Mouse (Mus musculus) adrenal gland, adult 10 weeks (tissue): Measurements from ENCODE around the gene Zc3h4. TPM values are rescaled to one million over a fixed set of nuclear protein-coding genes. Genes with fewer than 3 reads are reported as not detected.

Source experiments
- polyA plus RNA-seq: library from polyadenylated mRNA; stranded (reverse); fragments of 350-450 nt; fragmentation: Illumina TruSeq; extraction: RNeasy Lipid Tissue Mini Kit (QIAGEN cat#74804); gene quantifications from one replicate; pipeline ENCODE4 v1.2.3, GENCODE M21; 2014; ENCODE audit warnings: low read depth, low replicate concordance

The Zc3h4 gene
- polyA plus RNA-seq: 3.6 TPM

DNA sequence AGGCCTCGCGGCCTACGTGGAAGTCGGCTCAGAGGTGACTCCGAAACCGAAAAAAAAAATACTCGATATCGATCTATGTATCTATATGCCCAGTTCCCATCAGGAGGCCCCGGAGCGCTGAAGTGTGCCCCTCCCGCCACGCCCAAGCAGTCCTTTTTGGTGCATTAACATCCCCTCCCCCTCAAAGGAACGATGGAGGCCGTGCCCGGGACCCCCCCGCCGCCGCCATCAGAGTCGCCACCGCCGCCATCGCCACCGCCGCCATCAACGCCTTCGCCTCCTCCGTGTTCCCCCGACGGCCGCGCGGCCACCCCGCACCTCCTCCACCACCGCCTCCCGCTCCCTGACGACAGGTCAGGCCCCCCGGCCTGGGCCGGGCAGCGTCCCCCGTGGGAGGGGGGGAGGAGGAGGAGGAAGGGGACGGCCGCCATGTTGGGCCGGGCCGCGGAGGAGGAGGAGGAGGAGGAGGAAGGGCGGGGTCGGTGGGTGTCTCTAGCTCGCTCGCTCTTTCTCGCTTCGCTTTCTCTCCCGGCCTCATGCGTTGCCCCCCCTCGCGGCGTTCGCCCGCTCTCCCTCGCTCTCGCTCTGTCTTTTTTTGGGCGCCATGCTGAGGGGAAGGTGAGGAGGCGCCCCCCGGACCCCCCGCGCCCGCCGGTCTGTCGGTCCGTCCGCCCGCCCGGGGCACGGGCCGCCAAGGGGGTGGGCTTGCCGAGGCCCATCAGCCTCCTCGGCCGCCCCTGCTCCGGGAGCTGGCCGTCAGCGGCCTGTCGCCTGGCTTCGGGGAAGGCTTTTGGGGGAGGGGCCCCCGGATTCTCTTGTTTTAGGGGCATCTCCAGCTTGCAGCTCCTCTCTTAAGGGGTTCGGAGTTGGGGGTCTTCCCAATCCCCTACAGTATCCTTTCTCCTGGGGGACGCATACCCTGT, at the start of gene Zc3h4:
Gene Zc3h4 (plus strand): TSS at position 222 of the 923 bp plus-strand sequence.

DNA sequence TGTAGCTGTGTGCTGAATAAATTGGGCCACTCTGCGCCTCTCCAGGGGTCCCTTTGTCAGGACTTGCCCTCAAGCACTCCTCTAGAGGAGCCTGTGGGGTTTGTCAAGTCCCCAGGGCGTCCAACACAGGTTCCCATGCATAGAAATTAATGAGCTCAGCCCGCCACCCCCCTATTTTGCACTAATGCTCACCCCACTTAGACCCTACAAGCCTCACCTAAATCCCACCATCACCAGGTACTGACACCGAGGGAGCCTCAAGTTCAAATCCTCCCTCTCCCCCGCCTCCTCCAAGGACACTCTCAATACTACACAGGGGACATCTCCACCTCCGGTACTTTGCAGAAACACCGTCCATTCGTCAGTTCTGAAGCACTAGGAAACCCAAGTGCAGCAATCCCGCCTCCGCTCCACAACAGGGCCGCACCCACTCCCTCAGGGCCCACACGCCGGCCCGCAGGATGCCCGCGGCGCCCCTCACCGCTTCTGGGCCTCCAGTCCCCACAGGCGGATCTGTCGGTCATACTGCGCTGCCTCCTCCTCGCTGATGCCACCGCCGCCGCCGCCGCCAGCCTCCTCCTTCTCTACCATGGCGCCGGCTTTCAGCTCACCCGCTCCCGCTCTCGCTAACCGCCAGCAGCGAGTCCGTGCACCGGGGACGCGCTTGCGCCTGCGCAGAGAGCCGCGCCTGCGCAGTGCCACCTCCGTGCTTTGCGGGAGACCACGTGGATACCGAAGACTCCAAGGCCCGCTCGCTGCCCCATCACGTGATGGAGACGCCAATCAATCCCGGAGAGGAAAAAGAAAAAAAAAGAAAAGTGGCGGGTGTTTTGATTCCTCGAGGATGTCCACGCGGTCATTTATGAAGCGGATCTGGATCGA, 13.3 kb upstream of the Zc3h4 start, which contains the start of gene Sae1:
Gene Sae1 (minus strand): TSS at position 647 of the 882 bp plus-strand sequence.

DNA sequence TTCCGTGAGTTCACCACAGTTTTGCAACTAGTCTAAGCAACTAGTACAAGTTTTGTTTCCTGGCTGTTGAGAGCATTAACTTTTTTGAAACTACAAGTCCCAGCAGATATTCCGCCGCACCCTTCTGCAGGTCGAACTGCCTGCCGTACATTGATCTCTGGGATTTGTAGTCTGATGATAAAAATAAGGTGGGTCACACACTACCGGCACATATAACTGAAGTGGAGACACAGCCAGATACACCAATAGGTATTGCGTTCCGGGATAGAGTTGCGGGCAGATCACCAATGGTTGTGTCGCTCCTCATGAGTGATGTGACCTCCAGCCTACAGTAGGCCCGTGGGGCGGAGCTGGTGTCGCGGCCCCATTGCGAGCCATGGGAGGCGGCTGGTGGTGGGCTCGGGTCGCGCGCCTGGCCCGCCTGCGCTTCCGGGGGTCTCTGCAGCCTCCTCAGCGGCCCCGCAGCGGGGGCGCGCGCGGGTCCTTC, 51.9 kb downstream of the Zc3h4 start, which contains the start of gene Tmem160:
Gene Tmem160 (plus strand): TSS at position 193 of the 487 bp plus-strand sequence.

DNA sequence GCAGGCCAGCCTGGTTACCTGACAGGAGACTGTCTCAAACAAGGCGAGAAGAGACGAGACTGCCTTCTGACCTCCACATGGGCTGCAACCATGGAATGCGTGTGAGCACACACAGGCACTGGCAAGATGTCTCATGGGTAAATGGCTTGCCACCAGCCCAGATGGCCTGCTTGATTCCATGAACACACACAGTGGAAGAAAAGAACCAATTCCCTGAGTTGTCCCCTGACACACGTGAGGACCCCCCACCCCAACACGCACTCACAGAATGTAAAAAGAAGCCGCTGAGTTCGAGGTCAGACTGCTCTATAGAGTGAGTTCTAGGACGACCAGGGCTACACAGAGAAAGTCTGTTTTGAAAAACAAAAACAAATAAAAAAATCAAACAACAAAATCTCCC, 76.9 kb downstream of the Zc3h4 start, which contains the start of gene Npas1:
Gene Npas1 (minus strand): TSS at position 101 of the 400 bp plus-strand sequence.

Other genes with a start within 250 kb of the Zc3h4 start
- not detected for gene Meis3, start 225.8 kb upstream of the Zc3h4 start, polyA plus RNA-seq
- 0.12 TPM for gene Dhx34, start 178.9 kb upstream of the Zc3h4 start, polyA plus RNA-seq
- 0.47 TPM for gene C5ar2, start 156.8 kb upstream of the Zc3h4 start, polyA plus RNA-seq
- 4.0 TPM for gene C5ar1, start 141.4 kb upstream of the Zc3h4 start, polyA plus RNA-seq
- gene Inafm1, start 127.3 kb upstream of the Zc3h4 start, polyA plus RNA-seq: 2.9 TPM
- 12.2 TPM for gene Ccdc9, start 114.1 kb upstream of the Zc3h4 start, polyA plus RNA-seq
- not detected for gene Bbc3, start 92.5 kb upstream of the Zc3h4 start, polyA plus RNA-seq
- gene Sae1, start 13.1 kb upstream of the Zc3h4 start, polyA plus RNA-seq: 67.6 TPM
- gene Tmem160, start 51.9 kb downstream of the Zc3h4 start, polyA plus RNA-seq: not detected
- gene Npas1, start 76.8 kb downstream of the Zc3h4 start, polyA plus RNA-seq: not detected
- 47.0 TPM for gene Arhgap35, start 214.1 kb downstream of the Zc3h4 start, polyA plus RNA-seq